Mouse (Mus musculus) MEL (cell line): Measurements from ENCODE around the gene Plk3.

Experiments
- CTCF ChIP-seq, 3 experiments: IDR thresholded peaks in 2 of 3; conservative IDR thresholded peaks in 1 of 3; 2 replicates each; pipeline ENCODE4 v1.5.1; 2011 to 2012; ENCODE audit warnings: low read length in 3 of 3, low read depth in 2 of 3, mild to moderate bottlenecking in 2 of 3, improper control_type of control experiment in 1 of 3, inconsistent platforms in 1 of 3, mixed read lengths in 1 of 3, moderate library complexity in 1 of 3; ENCODE audit not compliant: control insufficient read depth in 1 of 3, insufficient read depth in 1 of 3, poor library complexity in 1 of 3, severe bottlenecking in 1 of 3
- E2F4 ChIP-seq: IDR thresholded peaks from 2 replicates; pipeline ENCODE4 v1.6.1; 2011; ENCODE audit warnings: low read depth, low read length, improper control_type of control experiment, borderline replicate concordance
- POLR2A ChIP-seq, 2 experiments: IDR thresholded peaks; 2 replicates each; pipeline ENCODE4 v1.6.1; 2011 to 2012; ENCODE audit warnings: low read length in 2 of 2, mild to moderate bottlenecking in 2 of 2, control low read depth in 1 of 2, improper control_type of control experiment in 1 of 2, low read depth in 1 of 2, moderate library complexity in 1 of 2; ENCODE audit not compliant: control insufficient read depth in 1 of 2, insufficient read depth in 1 of 2, poor library complexity in 1 of 2
- RCOR1 ChIP-seq: IDR thresholded peaks from 2 replicates; pipeline ENCODE4 v1.6.1; 2012; ENCODE audit warnings: low read depth, mild to moderate bottlenecking, inconsistent platforms, low read length, improper control_type of control experiment
- SIN3A ChIP-seq: IDR thresholded peaks from 2 replicates; pipeline ENCODE4 v1.6.1; 2012; ENCODE audit warnings: low read length, improper control_type of control experiment, inconsistent platforms

DNA sequence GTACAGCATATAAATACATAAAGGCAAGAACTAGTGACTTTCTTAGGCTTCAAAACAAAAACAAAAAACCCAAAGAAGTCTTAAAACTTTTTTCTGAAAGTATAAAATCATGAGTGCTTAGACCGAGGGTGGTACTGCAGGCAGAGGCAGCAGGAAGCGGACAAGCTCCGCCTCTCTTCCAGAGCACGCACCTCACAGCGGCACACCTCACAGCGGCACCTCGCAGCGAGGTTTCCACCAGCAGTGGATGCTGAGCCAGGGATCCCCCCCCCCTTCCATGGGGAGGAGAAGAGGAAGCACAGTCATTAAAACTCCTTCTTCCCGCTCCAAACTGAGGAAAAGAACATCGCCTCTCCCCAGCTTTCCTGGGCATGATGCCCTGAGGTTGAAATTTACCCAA, 25.9 kb upstream of the Plk3 start:
- TF ChIP-seq E2F4 = no peak
- TF ChIP-seq CTCF (IDR thresholded peaks at IDR 0.05 in 2 of 3, conservative IDR thresholded peaks at IDR 0.05 in 1 of 3; ENCODE audit: control insufficient read depth in 1 of 3, insufficient read depth in 1 of 3, low read depth in 2 of 3, low read length in 3 of 3, poor library complexity in 1 of 3, severe bottlenecking in 1 of 3) = no peak
- TF ChIP-seq RCOR1 = no peak
- no peak for TF ChIP-seq SIN3A
- TF ChIP-seq POLR2A (IDR thresholded peaks at IDR 0.05; ENCODE audit: control insufficient read depth in 1 of 2, insufficient read depth in 1 of 2, low read depth in 1 of 2, low read length in 2 of 2, poor library complexity in 1 of 2) = no peak
